Mouse (Mus musculus): ENCODE measurements around the gene Kif3a.
"Not testable (repeated sequence)": the region's sequence is repeated elsewhere in the genome, so short reads cannot be mapped to it uniquely, and the experiment has no call there.

The Kif3a gene

GRCm38 (mm10) chr11:53546271-53546670, 20.9 kb upstream of the Kif3a start:
- DNase-seq = no peak

GRCm38 (mm10) chr11:53547566-53547965, 19.6 kb upstream of the Kif3a start:
- DNase-seq = no peak

GRCm38 (mm10) chr11:53548036-53548605, 19.1 kb upstream of the Kif3a start:
- no peak for DNase-seq

DNA sequence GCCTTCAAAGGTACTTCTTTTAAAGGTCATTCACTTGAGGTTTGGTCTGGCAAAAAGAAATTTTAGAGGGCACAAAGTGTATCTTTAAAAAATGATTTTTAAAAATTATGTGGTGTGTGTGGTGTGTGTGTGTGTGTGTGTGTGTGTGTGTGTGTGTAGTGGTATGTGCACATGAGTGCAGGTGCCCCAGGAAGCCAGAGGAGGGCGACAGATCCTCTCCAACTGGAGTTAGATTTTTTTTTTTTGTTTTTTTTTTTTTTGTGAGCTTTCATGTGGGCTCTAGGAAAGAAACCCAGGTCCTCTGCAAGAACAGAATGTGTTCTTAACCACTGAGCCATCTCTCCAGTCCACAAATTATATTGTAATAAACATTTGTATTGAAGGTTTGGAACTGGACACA, 16.5 kb upstream of the Kif3a start:
- DNase-seq = no peak

- DNase-seq = peak; percentile 24
Measured at GRCm38 (mm10) chr11:53551754-53552153, 15.4 kb upstream of the Kif3a start.

DNA sequence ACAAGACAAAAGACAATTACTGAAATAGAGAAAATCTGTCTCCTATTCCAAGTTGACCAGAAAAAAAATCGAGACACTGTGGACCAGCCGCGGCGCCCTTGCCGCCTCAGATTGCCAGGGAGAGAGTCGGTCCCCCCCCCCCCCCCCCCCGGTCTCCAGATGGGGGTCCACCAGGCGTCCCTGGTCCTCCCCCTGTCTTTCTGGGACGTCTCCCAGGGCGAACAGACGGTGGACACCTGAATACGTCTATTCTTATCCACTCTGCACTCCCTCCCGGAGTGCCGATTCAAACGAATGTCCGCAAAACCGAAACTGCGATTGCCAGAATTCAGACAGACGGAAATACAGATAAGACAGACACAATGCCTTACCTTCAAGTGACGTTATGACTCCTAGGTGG, 10.7 kb upstream of the Kif3a start:
- DNase-seq = not testable (repeated sequence)

GRCm38 (mm10) chr11:53557992-53558391, 9.2 kb upstream of the Kif3a start:
- not testable (repeated sequence) for DNase-seq

DNA sequence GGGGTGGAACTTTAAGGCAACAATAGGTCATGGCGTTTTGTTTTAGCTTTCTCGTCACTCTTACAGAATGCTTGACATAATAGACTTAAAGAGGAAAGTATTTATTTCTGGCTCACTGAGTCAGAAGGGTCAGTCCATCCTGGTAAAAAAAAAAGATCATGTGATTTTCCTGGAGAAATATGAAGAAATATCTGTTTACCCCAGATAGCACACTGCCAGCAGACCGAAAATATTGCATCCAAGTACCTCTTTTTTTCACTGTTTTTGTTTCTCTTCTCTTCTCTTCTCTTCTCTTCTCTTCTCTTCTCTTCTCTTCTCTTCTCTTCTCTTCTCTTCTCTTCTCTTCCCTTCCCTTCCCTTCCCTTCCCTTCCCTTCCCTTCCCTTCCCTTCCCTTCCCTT, 7.2 kb upstream of the Kif3a start:
- DNase-seq = not testable (repeated sequence)

- no peak for DNase-seq
Measured at GRCm38 (mm10) chr11:53561986-53562385, 5.2 kb upstream of the Kif3a start.

DNA sequence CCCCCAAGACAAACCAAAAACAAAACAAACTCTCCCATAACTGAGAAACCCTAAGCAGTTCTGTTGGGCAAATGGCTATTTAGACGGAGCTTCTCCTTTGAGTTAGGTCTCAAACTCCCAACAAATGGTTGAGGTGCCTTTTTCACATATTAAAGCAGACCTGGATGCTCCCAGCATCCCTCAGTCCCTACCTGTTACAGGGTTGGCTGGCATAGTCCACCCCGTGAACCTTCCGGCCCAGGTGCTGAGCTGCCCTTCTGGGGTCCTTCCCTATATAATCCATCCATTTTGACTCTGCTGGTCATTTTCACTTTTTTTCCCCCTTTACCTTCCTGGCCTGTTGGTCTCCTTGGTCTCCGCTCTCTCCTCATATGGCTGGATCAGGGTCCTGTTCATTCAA, 533 bp upstream of the Kif3a start:
- DNase-seq = peak; percentile 7

DNA sequence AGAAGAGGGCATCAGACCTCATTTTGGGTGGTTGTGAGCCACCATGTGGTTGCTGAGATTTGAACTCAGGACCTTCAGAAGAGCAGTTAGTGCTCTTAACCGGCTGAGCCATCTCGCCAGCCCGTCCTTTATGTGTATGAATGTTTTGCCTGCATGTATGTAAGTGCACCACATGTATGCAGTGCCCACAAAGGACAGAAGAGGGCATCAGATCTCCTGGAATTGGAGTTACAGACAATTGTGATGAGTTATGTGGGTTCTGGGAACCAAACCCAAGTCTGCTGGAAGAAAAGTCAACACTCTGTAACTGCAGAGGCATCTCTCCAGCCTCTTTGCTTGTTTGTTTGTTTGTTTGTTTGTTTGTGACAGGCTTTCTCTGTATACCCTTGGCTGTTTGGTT, 13.4 kb downstream of the Kif3a start:
- DNase-seq = no peak

GRCm38 (mm10) chr11:53583151-53583550, 16.0 kb downstream of the Kif3a start:
- no peak for DNase-seq

DNA sequence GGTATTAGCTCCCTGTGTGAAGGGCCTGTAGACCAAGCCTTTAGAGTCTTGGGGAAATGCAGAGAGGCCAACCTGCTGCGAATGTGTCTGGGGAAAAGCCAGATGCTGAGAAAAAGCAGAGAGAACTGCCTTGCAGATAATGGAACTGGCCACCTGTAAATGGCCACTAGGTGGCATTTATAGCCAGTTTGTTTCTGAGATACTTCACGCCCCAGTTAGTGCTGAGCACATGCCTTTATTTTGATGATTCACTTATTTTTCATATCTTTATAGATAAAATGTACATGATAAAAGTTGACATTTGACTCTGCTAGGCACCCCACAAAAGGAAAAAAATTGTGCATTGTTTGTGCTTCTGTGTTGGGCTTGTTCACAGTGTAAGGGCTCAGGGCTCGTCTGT, 17.7 kb downstream of the Kif3a start:
- peak; percentile 8 for DNase-seq

GRCm38 (mm10) chr11:53585510-53585909, 18.3 kb downstream of the Kif3a start:
- DNase-seq = no peak

GRCm38 (mm10) chr11:53588279-53588678, 21.1 kb downstream of the Kif3a start:
- no peak for DNase-seq

DNA sequence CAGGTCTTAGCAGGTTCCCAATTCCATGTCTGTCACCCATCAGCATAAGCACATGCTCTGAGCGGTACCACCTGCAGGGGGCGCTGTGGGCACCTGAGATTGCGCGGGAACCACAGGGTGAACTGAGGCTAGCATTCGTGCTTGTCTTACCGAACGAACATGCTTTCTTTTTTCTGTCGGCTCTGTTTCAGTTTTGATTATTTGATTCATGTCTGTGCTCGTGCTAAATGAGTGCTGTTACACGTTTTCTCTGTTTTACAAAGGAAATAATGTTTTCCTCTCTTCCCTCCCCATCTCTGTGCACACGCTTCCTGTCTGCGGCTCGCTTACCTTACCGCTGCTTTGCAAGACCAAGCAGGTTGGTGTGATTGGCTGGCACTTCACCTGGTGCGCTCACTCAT, 23.2 kb downstream of the Kif3a start:
- peak; percentile 75 for DNase-seq

DNA sequence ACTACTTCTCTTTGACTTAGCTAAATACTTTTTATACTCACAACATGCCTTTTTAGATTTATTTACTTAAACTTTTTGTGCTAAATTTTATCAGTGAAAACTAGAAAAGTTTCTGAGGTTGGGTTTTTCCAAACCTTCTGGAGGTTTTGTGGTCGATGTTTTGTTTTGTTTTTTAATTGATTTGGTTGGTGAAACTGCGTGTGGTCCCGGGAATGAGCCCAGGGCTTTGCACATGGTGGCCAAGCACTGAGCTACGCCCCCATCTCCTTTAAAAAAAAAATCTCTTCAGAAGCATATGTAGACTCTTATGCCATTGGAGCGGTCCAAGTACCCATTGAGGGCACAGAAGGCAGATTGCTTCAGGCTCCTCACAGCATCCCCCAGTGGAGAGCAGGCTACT, 23.9 kb downstream of the Kif3a start:
- no peak for DNase-seq

DNA sequence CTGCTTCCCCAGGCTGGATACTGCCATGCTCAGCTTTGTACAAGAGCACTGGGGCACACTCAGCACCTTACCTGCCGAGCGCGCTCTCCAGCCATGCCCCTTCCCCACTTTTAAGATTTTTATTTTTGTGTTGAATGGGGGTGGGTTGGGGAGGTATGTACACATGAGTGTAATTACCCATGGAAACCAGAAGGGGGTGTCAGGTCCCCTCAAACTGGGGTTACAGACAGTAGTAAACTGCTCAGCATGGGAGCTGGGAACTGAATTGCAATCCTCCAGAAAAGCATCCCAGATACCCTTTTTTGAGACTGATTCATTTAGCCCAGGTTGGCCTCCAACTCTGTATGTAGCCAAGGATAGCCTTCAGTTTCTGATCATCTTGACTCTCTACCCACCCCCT, 37.8 kb downstream of the Kif3a start:
- no peak for DNase-seq

GRCm38 (mm10) chr11:53605609-53606008, 38.4 kb downstream of the Kif3a start:
- DNase-seq = no peak

DNA sequence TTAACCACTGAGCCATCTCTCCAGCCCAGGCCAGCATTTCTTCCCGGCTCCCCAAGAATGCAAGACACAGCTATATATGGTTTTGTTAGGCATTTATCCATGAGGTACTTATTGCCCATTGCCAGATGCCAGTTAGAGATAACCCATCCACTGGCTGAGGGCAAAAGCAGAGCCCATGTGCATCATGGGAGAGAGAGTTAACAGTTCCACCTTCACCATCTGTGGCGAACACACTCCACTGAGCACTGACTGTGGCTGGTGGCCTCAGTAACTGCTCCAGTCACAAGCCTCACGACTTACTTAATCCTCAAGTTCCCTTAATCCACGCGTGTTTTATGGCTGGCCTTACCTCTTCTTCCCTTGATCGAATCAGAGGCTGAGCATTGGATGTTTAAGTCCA, 42.1 kb downstream of the Kif3a start:
- DNase-seq = no peak

DNA sequence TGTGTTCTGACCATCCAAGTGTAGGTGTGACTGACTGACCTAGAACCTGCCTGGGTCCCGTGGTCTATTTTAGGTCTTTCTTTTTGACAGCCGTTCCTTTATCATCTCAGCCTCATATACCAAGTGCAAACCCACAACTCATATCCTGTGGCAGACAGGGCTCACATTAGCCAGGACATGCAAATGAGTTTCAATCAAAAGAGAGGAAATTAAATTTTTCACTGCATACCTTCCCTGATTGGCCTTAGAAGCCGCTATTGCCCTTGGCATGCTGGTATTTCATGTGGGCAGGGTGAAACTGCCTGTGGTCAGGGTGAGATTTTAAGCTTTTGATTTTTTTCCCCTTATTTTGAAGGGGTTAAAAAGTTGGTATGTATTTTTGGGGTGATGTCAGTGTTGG, 42.5 kb downstream of the Kif3a start:
- no peak for DNase-seq

DNA sequence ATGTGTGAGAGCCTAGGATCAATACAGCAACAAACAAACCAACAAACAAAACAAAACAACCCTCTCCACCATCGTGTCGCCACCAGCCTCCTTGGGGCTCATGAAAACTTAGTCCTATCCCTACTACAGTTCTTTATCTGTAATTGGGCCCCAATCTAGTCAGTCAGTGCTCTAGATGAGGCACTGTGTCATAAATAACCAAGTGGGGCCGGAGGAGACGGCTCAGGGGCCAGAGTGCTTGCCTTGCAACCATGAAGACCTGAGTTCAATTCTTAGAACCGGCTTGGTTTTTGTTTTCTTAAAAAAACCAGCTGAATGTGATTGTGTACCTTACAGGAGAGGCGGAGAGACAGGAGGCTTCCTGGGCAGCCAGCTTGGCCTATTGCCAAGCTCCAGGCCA, 48.0 kb downstream of the Kif3a start:
- DNase-seq = no peak

DNA sequence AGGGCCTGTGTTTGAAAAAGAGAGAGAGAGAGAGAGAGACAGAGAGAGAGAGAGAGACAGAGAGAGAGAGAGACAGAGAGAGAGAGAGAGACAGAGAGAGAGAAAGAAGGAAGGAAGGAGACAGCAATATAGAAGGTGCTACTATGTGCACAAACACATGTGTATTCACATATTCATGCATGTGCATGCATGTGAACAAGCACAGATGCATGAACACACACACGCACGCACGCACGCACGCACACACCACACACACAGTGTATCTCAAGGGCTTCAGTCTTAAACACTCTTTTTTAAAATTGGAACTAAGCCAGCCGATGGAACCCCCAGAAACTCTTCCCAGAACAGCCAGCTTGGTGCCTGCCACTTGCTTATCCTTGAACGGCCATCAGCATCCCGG, 48.4 kb downstream of the Kif3a start:
- no peak for DNase-seq

- DNase-seq = no peak
Measured at GRCm38 (mm10) chr11:53616748-53617558, 49.8 kb downstream of the Kif3a start.

DNA sequence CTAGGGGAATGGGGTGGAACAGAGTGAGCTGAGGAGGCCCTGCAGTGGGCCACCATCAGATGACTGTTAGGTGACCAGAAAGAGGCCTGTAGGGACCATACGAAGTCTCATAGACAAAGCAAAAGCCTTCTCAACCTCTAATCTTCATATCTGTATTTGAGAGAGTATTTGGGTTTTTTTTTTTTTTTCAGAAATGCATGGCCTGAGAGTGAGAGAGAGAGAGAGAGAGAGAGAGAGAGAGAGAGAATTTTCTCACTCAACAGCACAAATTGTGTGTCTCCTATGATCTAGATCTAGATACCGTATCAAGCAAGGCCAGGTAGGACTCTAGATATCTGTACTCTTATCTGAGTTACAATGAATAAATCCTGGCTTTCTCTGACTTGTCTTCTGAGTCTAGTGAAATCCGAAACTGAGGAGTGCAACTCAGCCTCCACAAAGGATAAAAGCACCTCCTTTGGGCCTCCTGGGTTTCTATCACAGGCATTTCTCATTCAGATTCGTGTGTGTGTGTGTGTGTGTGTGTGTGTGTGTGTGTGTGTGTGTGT, 50.5 kb downstream of the Kif3a start:
- DNase-seq = no peak

Data from thymus, postnatal 14 days (tissue).